Mouse (Mus musculus) hindbrain, embryonic 14.5 days (tissue): Measurements from ENCODE around the gene Sh3pxd2a. TPM values are rescaled to one million over a fixed set of nuclear protein-coding genes. Genes with fewer than 3 reads are reported as not detected.

ENCODE experiments used
- ATAC-seq: fragments of 200-750 bp; cut with Nextera tagmentation; 2 replicates; pipeline ENCODE4 v1.8.0; 2017; ENCODE audit warnings: moderate number of reproducible peaks, mild to moderate bottlenecking, moderate TSS enrichment, moderate library complexity; ENCODE audit not compliant: low FRiP score
- DNase-seq: peaks from one replicate; pipeline ENCODE4 v3.0.0-alpha.2; 2015; ENCODE audit warnings: low spot score
- H3K27ac ChIP-seq: fragments of 300-500 bp; sonication (generic); 2 replicates; pipeline ENCODE4 v1.5.1; 2014; ENCODE audit warnings: mild to moderate bottlenecking, moderate library complexity
- H3K27me3 ChIP-seq: fragments of 300-500 bp; sonication (generic); 2 replicates; pipeline ENCODE4 v1.6.1; 2014; ENCODE audit warnings: mild to moderate bottlenecking, low read length, mixed read lengths; ENCODE audit not compliant: control insufficient read depth, insufficient read depth
- H3K36me3 ChIP-seq: fragments of 300-500 bp; sonication (generic); replicated peaks from 2 replicates; pipeline ENCODE4 v1.6.1; 2014; ENCODE audit not compliant: control insufficient read depth, insufficient read depth
- H3K4me1 ChIP-seq: fragments of 300-500 bp; sonication (generic); replicated peaks from 2 replicates; pipeline ENCODE4 v1.6.1; 2014; ENCODE audit warnings: antibody characterized with exemption, low read length, mixed read lengths; ENCODE audit not compliant: control insufficient read depth, insufficient read depth
- H3K4me2 ChIP-seq: fragments of 300-500 bp; sonication (generic); replicated peaks from 2 replicates; pipeline ENCODE4 v1.6.1; 2014; ENCODE audit warnings: mild to moderate bottlenecking, moderate library complexity
- H3K4me3 ChIP-seq: fragments of 300-500 bp; sonication (generic); replicated peaks from 2 replicates; pipeline ENCODE4 v1.5.1; 2014; ENCODE audit warnings: mild to moderate bottlenecking, low read length
- H3K9ac ChIP-seq: fragments of 300-500 bp; sonication (generic); 2 replicates; pipeline ENCODE4 v1.6.1; 2014
- H3K9me3 ChIP-seq: fragments of 300-500 bp; sonication (generic); 2 replicates; pipeline ENCODE4 v1.6.1; 2016; ENCODE audit warnings: low read length; ENCODE audit not compliant: control insufficient read depth
- WGBS: fragments of 180-500 bp; shearing (Covaris S2); extraction: QIAGEN DNeasy Blood & Tissue Kit; methylation state at CpG from one replicate; pipeline ENCODE4 v1.1.7; 2014; 5-methylcytosine and 5-hydroxymethylcytosine counted together
- polyA plus RNA-seq: library from polyadenylated mRNA; unstranded; fragments of >200 nt; fragmentation: Nextera tagmentation; extraction: Ambion mirVana; gene quantifications from 2 replicates; pipeline ENCODE4 v1.2.1, GENCODE M21; 2014

Gene Sh3pxd2a
- polyA plus RNA-seq, 1 experiment from 2014 or later = 2.8 TPM

GRCm38 (mm10) chr19:47248906-47249568 lies 215.2 kb downstream of the Sh3pxd2a start:
- 72% methylated on average over 16 of the region's 16 CpGs for WGBS
- no peak overlapping the region for H3K9ac ChIP-seq
- H3K4me3 ChIP-seq = no peak overlapping the region
- no peak overlapping the region for H3K27ac ChIP-seq
- DNase-seq (no peak), ATAC-seq (no peak)
- no peaks in the 10 kb centered on the region for H3K4me1 ChIP-seq
- H3K27me3 ChIP-seq = peaks cover 33% of the 10 kb centered on the region
- no peaks in the 10 kb centered on the region for H3K36me3 ChIP-seq
- no peaks in the 10 kb centered on the region for H3K9me3 ChIP-seq
- H3K4me2 ChIP-seq = no peak overlapping the region

GRCm38 (mm10) chr19:47248296-47248695 lies 215.9 kb downstream of the Sh3pxd2a start:
- WGBS = 84% methylated on average over 7 of the region's 7 CpGs
- H3K36me3 ChIP-seq = no peaks in the 10 kb centered on the region
- peaks cover 25% of the 10 kb centered on the region for H3K27me3 ChIP-seq
- H3K4me3 ChIP-seq = no peak overlapping the region
- H3K4me2 ChIP-seq = no peak overlapping the region
- no peak overlapping the region for H3K27ac ChIP-seq
- no peaks in the 10 kb centered on the region for H3K4me1 ChIP-seq
- ATAC-seq (no peak), DNase-seq (no peak)
- H3K9ac ChIP-seq = no peak overlapping the region
- no peaks in the 10 kb centered on the region for H3K9me3 ChIP-seq

GRCm38 (mm10) chr19:47247791-47248190 lies 216.4 kb downstream of the Sh3pxd2a start:
- Histone ChIP-seq H3K9me3 (no peaks in the 10 kb centered on the region), H3K4me3 (no peak overlapping the region), H3K9ac (no peak overlapping the region), H3K36me3 (no peaks in the 10 kb centered on the region), H3K27me3 (peaks cover 20% of the 10 kb centered on the region), H3K27ac (no peak overlapping the region), H3K4me2 (no peak overlapping the region), H3K4me1 (no peaks in the 10 kb centered on the region)
- DNase-seq (no peak), ATAC-seq (no peak)
- 37% methylated on average over 11 of the region's 11 CpGs for WGBS

- Histone ChIP-seq H3K27me3 (no peaks in the 10 kb centered on the region), H3K36me3 (no peaks in the 10 kb centered on the region), H3K27ac (no peak overlapping the region), H3K4me3 (no peak overlapping the region), H3K9me3 (no peaks in the 10 kb centered on the region), H3K9ac (no peak overlapping the region), H3K4me2 (no peak overlapping the region), H3K4me1 (no peaks in the 10 kb centered on the region)
- ATAC-seq (no peak), DNase-seq (no peak)
- 81% methylated on average over 8 of the region's 8 CpGs for WGBS
Observed at GRCm38 (mm10) chr19:47245512-47245911, 218.7 kb downstream of the Sh3pxd2a start.

GRCm38 (mm10) chr19:47242227-47242626 lies 222.0 kb downstream of the Sh3pxd2a start:
- Histone ChIP-seq H3K4me1 (no peaks in the 10 kb centered on the region), H3K9ac (no peak overlapping the region), H3K9me3 (no peaks in the 10 kb centered on the region), H3K4me3 (no peak overlapping the region), H3K4me2 (no peak overlapping the region), H3K36me3 (no peaks in the 10 kb centered on the region), H3K27me3 (no peaks in the 10 kb centered on the region), H3K27ac (no peak overlapping the region)
- 92% methylated on average over 4 of the region's 4 CpGs for WGBS
- ATAC-seq (no peak), DNase-seq (no peak)

- H3K27ac ChIP-seq = no peak overlapping the region
- DNase-seq = no peak
- H3K4me3 ChIP-seq = no peak overlapping the region
- no peaks in the 10 kb centered on the region for H3K9me3 ChIP-seq
- no peak overlapping the region for H3K9ac ChIP-seq
- no peak for ATAC-seq
- no peaks in the 10 kb centered on the region for H3K36me3 ChIP-seq
- H3K4me2 ChIP-seq = no peak overlapping the region
- WGBS = 67% methylated on average over 7 of the region's 7 CpGs
- H3K4me1 ChIP-seq = no peaks in the 10 kb centered on the region
- H3K27me3 ChIP-seq = no peaks in the 10 kb centered on the region
Observed at GRCm38 (mm10) chr19:47240957-47241356, 223.2 kb downstream of the Sh3pxd2a start.

GRCm38 (mm10) chr19:47240076-47240475 lies 224.1 kb downstream of the Sh3pxd2a start:
- no peak overlapping the region for H3K27ac ChIP-seq
- 0 out of 2 replicates have a peak overlapping the region, but pooled peaks have one; percentile 5 for H3K4me3 ChIP-seq
- H3K4me1 ChIP-seq = no peaks in the 10 kb centered on the region
- DNase-seq (no peak), ATAC-seq (no peak)
- no peaks in the 10 kb centered on the region for H3K9me3 ChIP-seq
- no peak overlapping the region for H3K9ac ChIP-seq
- H3K4me2 ChIP-seq = peak overlapping the region; percentile 27
- no peaks in the 10 kb centered on the region for H3K36me3 ChIP-seq
- 39% methylated on average over 12 of the region's 12 CpGs for WGBS
- no peaks in the 10 kb centered on the region for H3K27me3 ChIP-seq

GRCm38 (mm10) chr19:47233087-47233486 lies 231.1 kb downstream of the Sh3pxd2a start:
- ATAC-seq = no peak
- Histone ChIP-seq H3K4me3 (no peak overlapping the region), H3K4me1 (peaks cover 10% of the 10 kb centered on the region; the same call in 1 of the 2 replicates), H3K9me3 (no peaks in the 10 kb centered on the region), H3K4me2 (no peak overlapping the region), H3K9ac (no peak overlapping the region), H3K27ac (no peak overlapping the region), H3K27me3 (no peaks in the 10 kb centered on the region), H3K36me3 (no peaks in the 10 kb centered on the region)
- WGBS = 95% methylated on average over 3 of the region's 3 CpGs
- DNase-seq = no peak

GRCm38 (mm10) chr19:47232077-47232865 lies 231.9 kb downstream of the Sh3pxd2a start:
- Histone ChIP-seq H3K27ac (no peak overlapping the region), H3K4me1 (peaks cover 10% of the 10 kb centered on the region; the same call in 1 of the 2 replicates), H3K36me3 (no peaks in the 10 kb centered on the region), H3K4me2 (no peak overlapping the region), H3K27me3 (no peaks in the 10 kb centered on the region), H3K9me3 (no peaks in the 10 kb centered on the region), H3K9ac (no peak overlapping the region), H3K4me3 (no peak overlapping the region)
- no peak for ATAC-seq
- 94% methylated on average over 5 of the region's 5 CpGs for WGBS
- DNase-seq = no peak
